Mouse (Mus musculus): ENCODE results near the gene Arg2. TPM values are rescaled to one million over a fixed set of nuclear protein-coding genes. Genes with fewer than 3 reads are reported as not detected.
A peak's percentile ranks its signal among the peaks of the same experiment; 100 is the strongest.

The Arg2 gene
- total and polyA plus RNA-seq, 3 experiments = not detected

- peaks cover 11 to 19% of the 10 kb centered on the region in 2 experiments for H3K36me3 ChIP-seq (ENCODE audit: control insufficient read depth in 1 of 2, insufficient read depth in 2 of 2, low read length in 2 of 2)
- peak; percentile 18 for DNase-seq (ENCODE audit: low read depth, low spot score)
- H3K9ac ChIP-seq (ENCODE audit: control insufficient read depth, low read depth, low read length, poor library complexity, severe bottlenecking) = no peak overlapping the region
- no peak overlapping the region for H3K4me3 ChIP-seq (ENCODE audit: control insufficient read depth in 1 of 2, insufficient read depth in 1 of 2, low read depth in 2 of 2, low read length in 2 of 2)
- TF ChIP-seq JUND (IDR thresholded peaks at IDR 0.05; ENCODE audit: low read depth, low read length) = no peak
- TF ChIP-seq SIN3A (IDR thresholded peaks at IDR 0.05; ENCODE audit: low read length) = no peak
- TF ChIP-seq RAD21 (IDR thresholded peaks at IDR 0.05; ENCODE audit: low read depth, low read length) = 0 out of 2 replicates have a peak, but pooled peaks have one; percentile 3
- TF ChIP-seq TAL1 (IDR thresholded peaks at IDR 0.05; ENCODE audit: low read length) = no peak
- no peak for TF ChIP-seq USF1 (IDR thresholded peaks at IDR 0.05; ENCODE audit: low read depth, low read length)
- peak in 1 of 3 experiments; percentile 37; a peak in 2 of 6 replicates for TF ChIP-seq CTCF (IDR thresholded peaks at IDR 0.05 in 2 of 3, conservative IDR thresholded peaks at IDR 0.05 in 1 of 3; ENCODE audit: control insufficient read depth in 1 of 3, insufficient read depth in 1 of 3, low read depth in 2 of 3, low read length in 3 of 3, poor library complexity in 1 of 3, severe bottlenecking in 1 of 3)
- no peak for TF ChIP-seq CHD1 (IDR thresholded peaks at IDR 0.05; ENCODE audit: low read depth, low read length)
- TF ChIP-seq SMC3 (IDR thresholded peaks at IDR 0.05; ENCODE audit: low read depth, low read length) = peak; percentile 30; the same call in 1 of the 2 replicates
- no peak for TF ChIP-seq ZMIZ1 (IDR thresholded peaks at IDR 0.05; ENCODE audit: low read depth, low read length)
- TF ChIP-seq ZC3H11A (IDR thresholded peaks at IDR 0.05; ENCODE audit: low read depth, low read length) = no peak
- no peak for TF ChIP-seq BHLHE40 (IDR thresholded peaks at IDR 0.05; ENCODE audit: borderline replicate concordance, low read depth, low read length)
- no peak for TF ChIP-seq GABPA (IDR thresholded peaks at IDR 0.05; ENCODE audit: low read depth, low read length)
- no peak for TF ChIP-seq ZKSCAN1 (IDR thresholded peaks at IDR 0.05; ENCODE audit: low read depth, low read length)
- H3K4me1 ChIP-seq (ENCODE audit: control insufficient read depth in 1 of 2, insufficient read depth in 2 of 2, low read length in 2 of 2) = peaks cover 9 to 10% of the 10 kb centered on the region in 2 experiments
- H3K9me3 ChIP-seq (replicated peaks; ENCODE audit: insufficient read depth, low read length) = no peaks in the 10 kb centered on the region
- H3K27me3 ChIP-seq (ENCODE audit: control insufficient read depth in 1 of 2, insufficient read depth in 2 of 2, low read length in 2 of 2) = no peaks in the 10 kb centered on the region
- peaks cover 21% of the 10 kb centered on the region for H3K79me2 ChIP-seq (ENCODE audit: control insufficient read depth, insufficient read depth, low read length, poor library complexity)
- H3K27ac ChIP-seq (ENCODE audit: control insufficient read depth, low read depth, low read length) = no peak overlapping the region
Observed at GRCm38 (mm10) chr12:79169173-79169572, 38.6 kb downstream of the Arg2 start.

- Histone ChIP-seq H3K4me1 (ENCODE audit: control insufficient read depth in 1 of 2, insufficient read depth in 2 of 2, low read length in 2 of 2) (peaks cover 9 to 10% of the 10 kb centered on the region in 2 experiments), H3K79me2 (ENCODE audit: control insufficient read depth, insufficient read depth, low read length, poor library complexity) (peaks cover 21% of the 10 kb centered on the region), H3K27ac (ENCODE audit: control insufficient read depth, low read depth, low read length) (no peak overlapping the region), H3K4me3 (ENCODE audit: control insufficient read depth in 1 of 2, insufficient read depth in 1 of 2, low read depth in 2 of 2, low read length in 2 of 2) (no peak overlapping the region), H3K9ac (ENCODE audit: control insufficient read depth, low read depth, low read length, poor library complexity, severe bottlenecking) (no peak overlapping the region), H3K27me3 (ENCODE audit: control insufficient read depth in 1 of 2, insufficient read depth in 2 of 2, low read length in 2 of 2) (no peaks in the 10 kb centered on the region), H3K36me3 (ENCODE audit: control insufficient read depth in 1 of 2, insufficient read depth in 2 of 2, low read length in 2 of 2) (peaks cover 4 to 22% of the 10 kb centered on the region in 2 experiments), H3K9me3 (replicated peaks; ENCODE audit: insufficient read depth, low read length) (no peaks in the 10 kb centered on the region)
- DNase-seq (ENCODE audit: low read depth, low spot score) = no peak
- TF ChIP-seq MXI1 (IDR thresholded peaks at IDR 0.05; ENCODE audit: low read depth, low read length) = no peak
- no peak for TF ChIP-seq SMC3 (IDR thresholded peaks at IDR 0.05; ENCODE audit: low read depth, low read length)
- no peak for TF ChIP-seq POLR2A (IDR thresholded peaks at IDR 0.05; ENCODE audit: control insufficient read depth in 1 of 2, insufficient read depth in 1 of 2, low read depth in 1 of 2, low read length in 2 of 2, poor library complexity in 1 of 2)
- TF ChIP-seq POLR2AphosphoS5 (IDR thresholded peaks at IDR 0.05; ENCODE audit: borderline replicate concordance, low read depth, low read length) = no peak
- no peak for TF ChIP-seq BHLHE40 (IDR thresholded peaks at IDR 0.05; ENCODE audit: borderline replicate concordance, low read depth, low read length)
- no peak for TF ChIP-seq RCOR1 (IDR thresholded peaks at IDR 0.05; ENCODE audit: low read depth, low read length)
- TF ChIP-seq USF2 (IDR thresholded peaks at IDR 0.05; ENCODE audit: borderline replicate concordance in 1 of 2, insufficient read depth in 1 of 2, low read depth in 1 of 2, low read length in 2 of 2) = no peak
- TF ChIP-seq USF1 (IDR thresholded peaks at IDR 0.05; ENCODE audit: low read depth, low read length) = no peak
- no peak for TF ChIP-seq TBP (IDR thresholded peaks at IDR 0.05; ENCODE audit: low read depth, low read length)
- no peak for TF ChIP-seq MAZ (IDR thresholded peaks at IDR 0.05; ENCODE audit: low read depth, low read length)
- no peak for TF ChIP-seq MYB (IDR thresholded peaks at IDR 0.05; ENCODE audit: low read depth, low read length)
- TF ChIP-seq GABPA (IDR thresholded peaks at IDR 0.05; ENCODE audit: low read depth, low read length) = no peak
- TF ChIP-seq E2F4 (IDR thresholded peaks at IDR 0.05; ENCODE audit: borderline replicate concordance, low read depth, low read length) = no peak
- TF ChIP-seq JUND (IDR thresholded peaks at IDR 0.05; ENCODE audit: low read depth, low read length) = no peak
Observed at GRCm38 (mm10) chr12:79170421-79170820, 39.8 kb downstream of the Arg2 start.

Data from MEL (cell line).